Mouse (Mus musculus) MEL (cell line): ENCODE data around the gene Gm9964. TPM values are rescaled to one million over a fixed set of nuclear protein-coding genes. Genes with fewer than 3 reads are reported as not detected.
A peak's percentile ranks its signal among the peaks of the same experiment; 100 is the strongest.
"Not testable (repeated sequence)": the region's sequence is repeated elsewhere in the genome, so short reads cannot be mapped to it uniquely, and the experiment has no call there.

Experiments used
- DNase-seq: peaks from one replicate; pipeline ENCODE4 v3.0.0; 2011; ENCODE audit warnings: low read depth, low spot score
- H3K27ac ChIP-seq: 2 replicates; pipeline ENCODE4 v1.5.1; 2012; ENCODE audit warnings: low read depth, mild to moderate bottlenecking, control low read depth, low read length, moderate library complexity; ENCODE audit not compliant: control insufficient read depth
- H3K27me3 ChIP-seq, 2 experiments: fragments of 150-350 bp in 1 of 2; sonication (generic) in 1 of 2; 2 replicates each; pipeline ENCODE4 v1.6.1; 2012; ENCODE audit warnings: low read length in 2 of 2, mild to moderate bottlenecking in 2 of 2, improper control_type of control experiment in 1 of 2, moderate library complexity in 1 of 2; ENCODE audit not compliant: insufficient read depth in 2 of 2, control insufficient read depth in 1 of 2
- H3K36me3 ChIP-seq, 2 experiments: 2 replicates each; pipeline ENCODE4 v1.6.1; 2012 to 2014; ENCODE audit warnings: low read length in 2 of 2, improper control_type of control experiment in 1 of 2, inconsistent platforms in 1 of 2, mild to moderate bottlenecking in 1 of 2; ENCODE audit not compliant: insufficient read depth in 2 of 2, control insufficient read depth in 1 of 2
- H3K4me1 ChIP-seq, 2 experiments: fragments of 150-350 bp in 1 of 2; sonication (generic) in 1 of 2; 2 replicates each; pipeline ENCODE4 v1.6.1; 2012; ENCODE audit warnings: low read length in 2 of 2, improper control_type of control experiment in 1 of 2, mild to moderate bottlenecking in 1 of 2; ENCODE audit not compliant: insufficient read depth in 2 of 2, control insufficient read depth in 1 of 2
- H3K4me3 ChIP-seq, 2 experiments: fragments of 150-350 bp in 1 of 2; sonication (generic) in 1 of 2; 2 replicates each; pipeline ENCODE4 v1.5.1; 2012; ENCODE audit warnings: low read depth in 2 of 2, low read length in 2 of 2, mild to moderate bottlenecking in 2 of 2, moderate library complexity in 2 of 2, control low read depth in 1 of 2, improper control_type of control experiment in 1 of 2; ENCODE audit not compliant: control insufficient read depth in 1 of 2, insufficient read depth in 1 of 2
- H3K79me2 ChIP-seq: 2 replicates; pipeline ENCODE4 v1.6.1; 2012; ENCODE audit warnings: mild to moderate bottlenecking, low read length, moderate library complexity; ENCODE audit not compliant: control insufficient read depth, poor library complexity, insufficient read depth
- H3K9ac ChIP-seq: 2 replicates; pipeline ENCODE4 v1.6.1; 2012; ENCODE audit warnings: low read depth, mild to moderate bottlenecking, control low read depth, low read length, moderate library complexity; ENCODE audit not compliant: control insufficient read depth, poor library complexity, severe bottlenecking
- H3K9me3 ChIP-seq: fragments of 150-350 bp; sonication (generic); replicated peaks from 2 replicates; pipeline ENCODE4 v1.6.1; 2012; ENCODE audit warnings: mild to moderate bottlenecking, low read length, improper control_type of control experiment, moderate library complexity; ENCODE audit not compliant: insufficient read depth
- BHLHE40 ChIP-seq: IDR thresholded peaks from 2 replicates; pipeline ENCODE4 v1.6.1; 2012; ENCODE audit warnings: low read depth, mild to moderate bottlenecking, inconsistent platforms, low read length, improper control_type of control experiment, borderline replicate concordance
- E2F4 ChIP-seq: IDR thresholded peaks from 2 replicates; pipeline ENCODE4 v1.6.1; 2011; ENCODE audit warnings: low read depth, low read length, improper control_type of control experiment, borderline replicate concordance
- ETS1 ChIP-seq: IDR thresholded peaks from 2 replicates; pipeline ENCODE4 v1.6.1; 2012; ENCODE audit warnings: low read depth, mild to moderate bottlenecking, inconsistent platforms, low read length, improper control_type of control experiment, moderate library complexity
- GATA1 ChIP-seq: IDR thresholded peaks from 2 replicates; pipeline ENCODE4 v1.6.1; 2011; ENCODE audit warnings: low read depth, low read length, improper control_type of control experiment
- MAFK ChIP-seq: IDR thresholded peaks from 2 replicates; pipeline ENCODE4 v1.6.1; 2011; ENCODE audit warnings: low read depth, mild to moderate bottlenecking, low read length, improper control_type of control experiment, borderline replicate concordance
- MXI1 ChIP-seq: IDR thresholded peaks from 2 replicates; pipeline ENCODE4 v1.6.1; 2011; ENCODE audit warnings: mild to moderate bottlenecking, low read depth, low read length, improper control_type of control experiment
- MYB ChIP-seq: IDR thresholded peaks from 2 replicates; pipeline ENCODE4 v1.6.1; 2011; ENCODE audit warnings: mild to moderate bottlenecking, low read depth, low read length, improper control_type of control experiment
- MYC ChIP-seq: IDR thresholded peaks from 2 replicates; pipeline ENCODE4 v1.6.1; 2011; ENCODE audit warnings: low read depth, mild to moderate bottlenecking, low read length, improper control_type of control experiment, moderate library complexity
- NRF1 ChIP-seq: IDR thresholded peaks from 2 replicates; pipeline ENCODE4 v1.6.1; 2014; ENCODE audit warnings: low read depth, mild to moderate bottlenecking, inconsistent platforms, low read length, improper control_type of control experiment, moderate library complexity; ENCODE audit not compliant: poor library complexity, insufficient read depth, severe bottlenecking
- SIN3A ChIP-seq: IDR thresholded peaks from 2 replicates; pipeline ENCODE4 v1.6.1; 2012; ENCODE audit warnings: low read length, improper control_type of control experiment, inconsistent platforms
- TBP ChIP-seq: IDR thresholded peaks from 2 replicates; pipeline ENCODE4 v1.8.0; 2011; ENCODE audit warnings: low read depth, low read length, improper control_type of control experiment
- polyA plus RNA-seq, 2 experiments: library from polyadenylated mRNA; stranded (reverse) in 1 of 2; unstranded in 1 of 2; fragments of >175 nt in 1 of 2; fragments of >200 nt in 1 of 2; gene quantifications; 2 replicates each; pipeline versions ENCODE4 v1.2.1 to v1.2.4; 2012; ENCODE audit warnings: low replicate concordance in 2 of 2, low read depth in 1 of 2; ENCODE audit not compliant: insufficient read length in 2 of 2, insufficient read depth in 1 of 2, missing spikeins in 1 of 2
- total RNA-seq: library from RNA; depleted of rRNA; stranded (reverse); fragments of 300-350 nt; gene quantifications from 2 replicates; pipeline ENCODE4 v1.2.3, GENCODE M21; 2012

The Gm9964 gene
- total and polyA plus RNA-seq, 3 experiments: not detected

DNA sequence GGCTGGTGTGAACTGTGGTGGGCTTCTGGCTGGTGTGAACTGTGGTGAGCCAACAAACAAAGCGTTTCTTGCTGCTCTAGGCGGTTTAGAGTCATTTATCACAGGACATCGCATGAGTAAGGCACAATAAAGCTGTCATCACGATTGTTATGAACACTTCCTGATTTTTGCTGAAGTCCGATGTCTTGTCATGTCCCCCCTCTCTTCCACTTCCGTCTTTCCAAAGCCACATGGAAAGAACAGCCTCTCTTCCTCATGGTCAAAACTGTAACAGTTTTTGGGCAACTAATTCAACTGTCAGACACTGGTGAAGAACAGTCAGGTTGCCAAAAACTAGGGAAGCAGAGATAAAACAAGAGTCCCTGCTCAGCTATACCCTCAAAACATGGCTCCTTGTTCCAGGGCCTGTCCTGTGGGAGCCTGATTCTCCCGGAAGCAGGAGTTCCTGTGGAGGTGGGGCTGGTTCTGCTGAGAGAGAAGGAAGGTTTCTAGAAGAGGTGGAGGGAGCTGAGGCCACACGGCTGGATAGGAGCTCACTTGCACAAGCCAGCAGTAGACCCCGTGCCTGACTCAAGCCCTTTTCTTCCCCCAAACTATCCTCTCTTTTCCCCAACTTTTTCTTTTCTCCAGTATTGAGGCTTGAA, 9.1 kb upstream of the Gm9964 start (continued):
- TF ChIP-seq SIN3A (peak; percentile 82), MXI1 (peak; percentile 60; the same call in 1 of the 2 replicates), GATA1 (peak; percentile 85), TBP (peak; percentile 18; the same call in 1 of the 2 replicates), MAFK (peak; percentile 87), ETS1 (peak; percentile 89), MYC (peak; percentile 96), MYB (peak; percentile 69), E2F4 (peak; percentile 15; the same call in 1 of the 2 replicates), NRF1 (no peak)

DNA sequence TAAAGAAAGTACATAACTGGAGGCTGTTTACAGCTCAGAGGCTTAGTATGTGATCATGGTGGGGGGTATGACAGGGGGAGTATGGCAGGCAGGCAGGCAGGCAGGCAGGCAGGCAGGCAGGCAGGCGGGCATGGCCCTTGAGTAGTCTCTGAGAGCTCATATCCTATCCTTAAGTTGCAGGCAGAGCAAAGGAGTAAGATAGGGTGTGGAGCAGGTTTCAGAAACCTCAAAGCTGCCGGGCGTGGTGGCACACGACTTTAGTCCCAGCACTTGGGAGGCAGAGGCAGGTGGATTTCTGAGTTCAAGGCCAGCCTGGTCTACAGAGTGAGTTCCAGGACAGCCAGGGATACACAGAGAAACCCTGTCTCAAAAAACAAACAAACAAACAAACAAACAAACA, 7.5 kb upstream of the Gm9964 start:
- TF ChIP-seq TBP: peak; percentile 58
- TF ChIP-seq BHLHE40: 0 out of 2 replicates have a peak, but pooled peaks have one; percentile 4
- not testable (repeated sequence) for H3K4me3 ChIP-seq, H3K27me3 ChIP-seq, H3K9me3 ChIP-seq, H3K9ac ChIP-seq, H3K79me2 ChIP-seq
- Histone ChIP-seq H3K36me3 (peaks cover 0 to 39% of the 10 kb centered on the region in 2 experiments; a peak in 2 of 4 replicates), H3K27ac (0 out of 2 replicates have a peak overlapping the region, but pooled peaks have one; percentile 7), H3K4me1 (peaks cover 31 to 57% of the 10 kb centered on the region in 2 experiments)
- peak; percentile 60 for DNase-seq

DNA sequence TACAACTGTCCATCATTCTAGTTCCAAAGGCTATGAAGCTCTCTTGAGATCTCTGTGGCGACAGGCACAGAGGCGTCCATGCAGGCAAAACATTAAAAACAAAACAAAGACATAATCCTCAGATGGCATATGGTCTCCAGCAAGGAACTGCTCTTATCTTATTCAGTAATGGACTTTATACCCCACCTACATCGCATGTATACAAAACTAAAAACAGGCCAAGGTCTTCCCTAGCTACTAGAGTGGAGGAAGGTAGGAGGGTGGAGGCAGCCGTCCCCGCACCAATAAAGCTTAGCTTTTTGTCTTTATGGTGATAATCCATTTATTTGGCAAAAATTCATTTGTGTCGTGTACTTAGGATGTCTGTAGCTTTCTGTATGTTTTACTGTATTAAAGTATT, 6.4 kb upstream of the Gm9964 start:
- Histone ChIP-seq H3K79me2 (no peaks in the 10 kb centered on the region; the same call in 1 of the 2 replicates), H3K36me3 (peaks cover 0 to 39% of the 10 kb centered on the region in 2 experiments; a peak in 2 of 4 replicates), H3K9me3 (no peaks in the 10 kb centered on the region), H3K27me3 (no peaks in the 10 kb centered on the region), H3K9ac (no peak overlapping the region), H3K27ac (no peak overlapping the region), H3K4me3 (no peak overlapping the region), H3K4me1 (peaks cover 31 to 57% of the 10 kb centered on the region in 2 experiments)
- DNase-seq: no peak
- TF ChIP-seq E2F4: no peak
- no peak for TF ChIP-seq MXI1
